Mouse (Mus musculus) thymus, adult 2 months (tissue): Measurements from ENCODE around the gene Slc25a42. TPM values are rescaled to one million over a fixed set of nuclear protein-coding genes. Genes with fewer than 3 reads are reported as not detected.

ENCODE experiments used
- DNase-seq: peaks from one replicate; pipeline ENCODE4 v3.0.0; 2021
- H3K27ac ChIP-seq: fragments of 200-500 bp; 2 replicates; pipeline ENCODE4 v1.5.1; 2012; ENCODE audit warnings: low read length, control low read depth; ENCODE audit not compliant: control insufficient read depth, insufficient read depth
- H3K27me3 ChIP-seq: fragments of 200-500 bp; 2 replicates; pipeline ENCODE4 v1.6.1; 2012; ENCODE audit warnings: mild to moderate bottlenecking, low read length, moderate library complexity, mixed read lengths; ENCODE audit not compliant: control insufficient read depth, insufficient read depth
- H3K36me3 ChIP-seq: fragments of 200-500 bp; 2 replicates; pipeline ENCODE4 v1.6.1; 2012; ENCODE audit warnings: mild to moderate bottlenecking, low read length, moderate library complexity; ENCODE audit not compliant: control insufficient read depth, insufficient read depth
- H3K4me1 ChIP-seq: fragments of 200-500 bp; replicated peaks from 2 replicates; pipeline ENCODE4 v1.6.1; 2012; ENCODE audit warnings: low read length; ENCODE audit not compliant: control insufficient read depth, insufficient read depth
- H3K4me3 ChIP-seq: fragments of 200-500 bp; 2 replicates; pipeline ENCODE4 v1.5.1; 2012; ENCODE audit warnings: mild to moderate bottlenecking, low read length, control low read depth, moderate library complexity; ENCODE audit not compliant: control insufficient read depth, insufficient read depth
- CTCF ChIP-seq: fragments of 200-500 bp; IDR thresholded peaks from 2 replicates; pipeline ENCODE4 v1.5.1; 2012; ENCODE audit warnings: mild to moderate bottlenecking, control low read depth, low read length, moderate library complexity, borderline replicate concordance; ENCODE audit not compliant: control insufficient read depth, poor library complexity, insufficient read depth; ENCODE audit errors: extremely low read depth
- POLR2A ChIP-seq: fragments of 200-500 bp; IDR thresholded peaks from 2 replicates; pipeline ENCODE4 v1.6.1; 2012; ENCODE audit warnings: mild to moderate bottlenecking, low read length, control low read depth, moderate library complexity; ENCODE audit not compliant: control insufficient read depth, poor library complexity, insufficient read depth; ENCODE audit errors: extremely low read depth
- WGBS: fragments of 180-500 bp; shearing (Covaris S2); methylation state at CpG from one replicate; pipeline ENCODE4 v1.1.7; 2018; 5-methylcytosine and 5-hydroxymethylcytosine counted together
- polyA plus RNA-seq: library from polyadenylated mRNA; depleted of rRNA; stranded (reverse); fragments of >200 nt; gene quantifications from 2 replicates; pipeline ENCODE4 v1.2.3, GENCODE M21; 2012

The Slc25a42 gene
- polyA plus RNA-seq, 1 experiment: 66.6 TPM

- H3K36me3 ChIP-seq: no peaks in the 10 kb centered on the region
- no peak for DNase-seq
- no peak overlapping the region for H3K4me3 ChIP-seq
- TF ChIP-seq CTCF (no peak), POLR2A (no peak)
- no peaks in the 10 kb centered on the region for H3K27me3 ChIP-seq
- H3K4me1 ChIP-seq: peaks cover 13% of the 10 kb centered on the region
- WGBS: 94% methylated on average over 3 of the region's 3 CpGs
- H3K27ac ChIP-seq: no peak overlapping the region
Measured at GRCm38 (mm10) chr8:70170116-70170515, 42.0 kb downstream of the Slc25a42 start.

- Histone ChIP-seq H3K4me3 (peak overlapping the region; percentile 25; the same call in 1 of the 2 replicates), H3K27ac (no peak overlapping the region), H3K4me1 (peaks cover 5% of the 10 kb centered on the region), H3K36me3 (no peaks in the 10 kb centered on the region), H3K27me3 (no peaks in the 10 kb centered on the region)
- 2% methylated on average over 21 of the region's 21 CpGs for WGBS
- peak; percentile 98 for TF ChIP-seq CTCF
- TF ChIP-seq POLR2A: no peak
- peak; percentile 83 for DNase-seq
Measured at GRCm38 (mm10) chr8:70166504-70167110, 45.5 kb downstream of the Slc25a42 start.

DNA sequence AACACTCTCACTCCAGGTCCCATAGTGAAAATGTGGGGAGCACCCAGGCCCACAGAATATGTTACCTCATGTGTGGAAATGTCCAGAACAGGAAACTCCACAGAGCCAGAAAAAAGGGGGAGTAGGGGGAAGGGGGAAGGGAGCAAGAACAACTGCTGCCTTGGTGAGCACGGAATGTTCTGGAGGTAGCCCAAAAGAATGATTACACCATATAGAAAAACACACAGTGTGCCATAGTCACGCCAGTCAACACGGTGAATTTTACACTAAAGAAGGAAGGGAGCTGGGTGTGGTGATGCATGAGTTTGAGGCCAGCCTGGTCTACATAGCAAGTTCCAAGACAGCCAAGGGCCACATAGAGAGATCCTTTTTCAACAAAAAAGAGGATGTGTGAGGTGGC, 48.8 kb downstream of the Slc25a42 start:
- peaks cover 25% of the 10 kb centered on the region for H3K4me1 ChIP-seq
- H3K27ac ChIP-seq: no peak overlapping the region
- H3K4me3 ChIP-seq: no peak overlapping the region
- no peak for DNase-seq
- TF ChIP-seq POLR2A (no peak), CTCF (no peak)
- WGBS: 92% methylated on average over 3 of the region's 3 CpGs
- no peaks in the 10 kb centered on the region for H3K27me3 ChIP-seq
- no peaks in the 10 kb centered on the region for H3K36me3 ChIP-seq

DNA sequence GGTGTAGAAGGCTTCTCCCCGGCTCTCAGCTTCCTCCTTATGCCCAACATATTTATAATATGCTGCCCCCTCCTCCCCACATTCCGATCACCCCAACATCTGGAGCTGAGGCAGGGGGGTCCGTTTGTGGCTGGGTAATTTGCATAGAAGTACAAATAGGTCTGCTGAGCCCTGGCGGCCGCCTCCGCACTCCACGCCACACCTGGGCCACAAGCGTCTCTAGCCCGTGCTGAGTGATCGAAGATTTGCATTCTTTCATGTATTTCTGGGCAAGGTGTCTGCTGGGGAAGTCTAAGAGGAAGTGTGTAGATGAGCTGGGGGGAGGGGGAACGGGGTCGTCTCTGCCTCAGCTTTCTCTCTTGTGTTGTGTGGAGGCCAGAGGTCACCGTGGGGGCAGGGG, 52.1 kb downstream of the Slc25a42 start:
- Histone ChIP-seq H3K4me3 (peak overlapping the region; percentile 20; the same call in 1 of the 2 replicates), H3K27me3 (no peaks in the 10 kb centered on the region)

DNA sequence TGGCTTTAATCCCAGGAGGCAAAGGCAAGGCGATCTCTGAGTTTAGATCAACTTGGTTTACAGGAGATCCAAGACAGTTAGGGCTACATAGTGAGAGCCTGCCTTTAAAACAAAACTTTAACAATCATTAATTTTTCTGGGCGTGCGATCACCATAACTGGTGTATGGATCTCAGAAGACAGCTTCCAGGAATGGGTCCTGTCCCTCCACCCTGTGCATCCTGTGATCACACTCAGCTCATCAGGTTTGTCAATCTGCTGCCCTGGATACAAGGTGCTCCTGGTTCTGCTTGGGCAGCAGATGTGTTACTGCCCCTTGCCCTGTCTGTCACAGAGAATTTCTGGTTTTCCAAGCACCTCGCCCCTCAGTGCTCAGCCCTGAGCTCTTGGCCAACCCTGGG, 52.9 kb downstream of the Slc25a42 start:
- H3K4me1 ChIP-seq: peaks cover 43% of the 10 kb centered on the region
- no peak for TF ChIP-seq CTCF
- TF ChIP-seq POLR2A: no peak
- 79% methylated on average over 4 of the region's 4 CpGs for WGBS
- H3K36me3 ChIP-seq: no peaks in the 10 kb centered on the region
- no peaks in the 10 kb centered on the region for H3K27me3 ChIP-seq
- H3K27ac ChIP-seq: peak overlapping the region; percentile 81; the same call in 1 of the 2 replicates
- no peak for DNase-seq
- H3K4me3 ChIP-seq: no peak overlapping the region

More for the DNA sequence above, 52.1 kb downstream of the Slc25a42 start:
- peak overlapping the region; percentile 81 for H3K27ac ChIP-seq
- DNase-seq: peak; percentile 39
- H3K4me1 ChIP-seq: peaks cover 43% of the 10 kb centered on the region
- TF ChIP-seq POLR2A (no peak), CTCF (no peak)
- WGBS: 4% methylated on average over 13 of the region's 13 CpGs
- H3K36me3 ChIP-seq: no peaks in the 10 kb centered on the region

GRCm38 (mm10) chr8:70158069-70158853, 53.8 kb downstream of the Slc25a42 start:
- no peak overlapping the region; the same call in 1 of the 2 replicates for H3K27ac ChIP-seq

More at GRCm38 (mm10) chr8:70158069-70158853, 53.8 kb downstream of the Slc25a42 start:
- H3K4me3 ChIP-seq: peak overlapping the region; percentile 39
- DNase-seq: peak; percentile 88
- no peaks in the 10 kb centered on the region for H3K36me3 ChIP-seq
- peaks cover 43% of the 10 kb centered on the region for H3K4me1 ChIP-seq
- TF ChIP-seq POLR2A: peak; percentile 43; the same call in 1 of the 2 replicates
- TF ChIP-seq CTCF: no peak
- H3K27me3 ChIP-seq: no peaks in the 10 kb centered on the region
- 5% methylated on average over 40 of the region's 40 CpGs for WGBS
